Mouse (Mus musculus) liver, embryonic 12.5 days (tissue): ENCODE data around the gene Itpripl1. TPM values are rescaled to one million over a fixed set of nuclear protein-coding genes. Genes with fewer than 3 reads are reported as not detected.
"Not testable (repeated sequence)": the region's sequence is repeated elsewhere in the genome, so short reads cannot be mapped to it uniquely, and the experiment has no call there.

ENCODE experiments used
- ATAC-seq: fragments of 200-750 bp; cut with Nextera tagmentation; 2 replicates; pipeline ENCODE4 v1.8.0; 2017; ENCODE audit warnings: moderate number of reproducible peaks, mild to moderate bottlenecking, moderate library complexity
- H3K27ac ChIP-seq: fragments of 300-500 bp; sonication (generic); 2 replicates; pipeline ENCODE4 v1.5.1; 2016; ENCODE audit warnings: mild to moderate bottlenecking
- H3K27me3 ChIP-seq: fragments of 300-500 bp; sonication (generic); replicated peaks from 2 replicates; pipeline ENCODE4 v1.6.1; 2016; ENCODE audit warnings: mild to moderate bottlenecking, moderate library complexity
- H3K36me3 ChIP-seq: fragments of 300-500 bp; sonication (generic); 2 replicates; pipeline ENCODE4 v1.6.1; 2016; ENCODE audit warnings: mild to moderate bottlenecking, moderate library complexity
- H3K4me1 ChIP-seq: fragments of 300-500 bp; sonication (generic); 2 replicates; pipeline ENCODE4 v1.6.1; 2016
- H3K4me2 ChIP-seq: fragments of 300-500 bp; sonication (generic); 2 replicates; pipeline ENCODE4 v1.6.1; 2016; ENCODE audit warnings: mild to moderate bottlenecking, moderate library complexity
- H3K4me3 ChIP-seq: fragments of 300-500 bp; sonication (generic); 2 replicates; pipeline ENCODE4 v1.5.1; 2016; ENCODE audit warnings: mild to moderate bottlenecking, moderate library complexity
- H3K9ac ChIP-seq: fragments of 300-500 bp; sonication (generic); 2 replicates; pipeline ENCODE4 v1.6.1; 2016; ENCODE audit warnings: mild to moderate bottlenecking, moderate library complexity
- H3K9me3 ChIP-seq: fragments of 300-500 bp; sonication (generic); replicated peaks from 2 replicates; pipeline ENCODE4 v1.6.1; 2016; ENCODE audit warnings: mild to moderate bottlenecking, moderate library complexity
- WGBS: fragments of 180-500 bp; shearing (Covaris S2); methylation state at CpG from one replicate; pipeline ENCODE4 v1.1.7; 2016; ENCODE audit not compliant: insufficient replicate concordance; 5-methylcytosine and 5-hydroxymethylcytosine counted together
- polyA plus RNA-seq: library from polyadenylated mRNA; unstranded; fragments of >200 nt; fragmentation: Nextera tagmentation; extraction: Ambion mirVana; gene quantifications from 2 replicates; pipeline ENCODE4 v1.2.1, GENCODE M21; 2016

Gene Itpripl1
- polyA plus RNA-seq, 1 experiment from 2014 or later, result 30.1 TPM

GRCm38 (mm10) chr2:127138449-127138848, 4.8 kb downstream of the Itpripl1 start:
- peaks cover 42% of the 10 kb centered on the region for H3K36me3 ChIP-seq
- no peak overlapping the region for H3K4me3 ChIP-seq
- no peak for ATAC-seq
- H3K27ac ChIP-seq, result no peak overlapping the region
- H3K4me1 ChIP-seq, result peaks cover 69% of the 10 kb centered on the region
- WGBS, result 87% methylated on average over 4 of the region's 4 CpGs
- H3K9me3 ChIP-seq, result no peaks in the 10 kb centered on the region
- no peak overlapping the region for H3K9ac ChIP-seq
- no peak overlapping the region for H3K4me2 ChIP-seq
- H3K27me3 ChIP-seq, result no peaks in the 10 kb centered on the region

- H3K4me3 ChIP-seq, result no peak overlapping the region
- H3K4me2 ChIP-seq, result no peak overlapping the region
- no peaks in the 10 kb centered on the region for H3K9me3 ChIP-seq
- no peak overlapping the region for H3K9ac ChIP-seq
- ATAC-seq, result no peak
- H3K36me3 ChIP-seq, result peaks cover 42% of the 10 kb centered on the region
- 79% methylated on average over 10 of the region's 10 CpGs for WGBS
- H3K27me3 ChIP-seq, result no peaks in the 10 kb centered on the region
- H3K4me1 ChIP-seq, result peaks cover 69% of the 10 kb centered on the region
- no peak overlapping the region for H3K27ac ChIP-seq
Measured at GRCm38 (mm10) chr2:127137838-127138420, 5.3 kb downstream of the Itpripl1 start.

GRCm38 (mm10) chr2:127136979-127137378, 6.3 kb downstream of the Itpripl1 start:
- Histone ChIP-seq H3K9me3 (no peaks in the 10 kb centered on the region), H3K27me3 (no peaks in the 10 kb centered on the region), H3K4me2 (no peak overlapping the region), H3K36me3 (peaks cover 42% of the 10 kb centered on the region), H3K4me3 (no peak overlapping the region), H3K9ac (no peak overlapping the region), H3K27ac (peak overlapping the region; percentile 22; the same call in 1 of the 2 replicates), H3K4me1 (peaks cover 69% of the 10 kb centered on the region)
- WGBS, result 23% methylated on average over 5 of the region's 5 CpGs
- ATAC-seq, result no peak

GRCm38 (mm10) chr2:127135255-127135654, 8.0 kb downstream of the Itpripl1 start:
- 30% methylated on average over 3 of the region's 3 CpGs for WGBS
- H3K9ac ChIP-seq, H3K9me3 ChIP-seq, ATAC-seq, H3K4me3 ChIP-seq, H3K27ac ChIP-seq, H3K27me3 ChIP-seq, H3K4me2 ChIP-seq: not testable (repeated sequence)
- H3K4me1 ChIP-seq, result peaks cover 68% of the 10 kb centered on the region
- H3K36me3 ChIP-seq, result peaks cover 32% of the 10 kb centered on the region

- Histone ChIP-seq H3K27ac (peak within 1 kb of the TSS; percentile 97), H3K4me3 (peak within 1 kb of the TSS; percentile 89), H3K9ac (peak within 1 kb of the TSS; percentile 88), H3K4me1 (peaks cover 78% of the 10 kb centered on the region), H3K9me3 (no peaks in the 10 kb centered on the region), H3K27me3 (no peaks in the 10 kb centered on the region), H3K36me3 (peaks cover 32% of the 10 kb centered on the region), H3K4me2 (peak within 1 kb of the TSS; percentile 78)
- WGBS, result 1% methylated on average over 57 of the region's 57 CpGs
- ATAC-seq, result peak; percentile 93
Measured at GRCm38 (mm10) chr2:127133621-127134461, 9.4 kb downstream of the Itpripl1 start, which contains the start of gene Ncaph. Gene Ncaph, minus strand, starts transcription at chr2:127133954.

GRCm38 (mm10) chr2:127131353-127131752, 11.9 kb downstream of the Itpripl1 start:
- Histone ChIP-seq H3K9ac (peak overlapping the region; percentile 88; the same call in 1 of the 2 replicates), H3K27me3 (no peaks in the 10 kb centered on the region), H3K4me2 (peak overlapping the region; percentile 78), H3K4me1 (peaks cover 56% of the 10 kb centered on the region), H3K4me3 (peak overlapping the region; percentile 89; the same call in 1 of the 2 replicates), H3K9me3 (no peaks in the 10 kb centered on the region), H3K27ac (no peak overlapping the region), H3K36me3 (peaks cover 46% of the 10 kb centered on the region)
- 57% methylated on average over 8 of the region's 8 CpGs for WGBS
- no peak for ATAC-seq

- Histone ChIP-seq H3K27ac (no peak overlapping the region), H3K9ac (0 out of 2 replicates have a peak overlapping the region, but pooled peaks have one; percentile 17), H3K9me3 (no peaks in the 10 kb centered on the region), H3K4me3 (no peak overlapping the region), H3K36me3 (peaks cover 70% of the 10 kb centered on the region), H3K4me2 (no peak overlapping the region), H3K4me1 (peaks cover 43% of the 10 kb centered on the region), H3K27me3 (no peaks in the 10 kb centered on the region)
- no peak for ATAC-seq
- 65% methylated on average over 5 of the region's 5 CpGs for WGBS
Measured at GRCm38 (mm10) chr2:127128926-127129325, 14.3 kb downstream of the Itpripl1 start.

- no peak overlapping the region for H3K9ac ChIP-seq
- no peaks in the 10 kb centered on the region for H3K9me3 ChIP-seq
- no peak overlapping the region for H3K4me3 ChIP-seq
- WGBS, result 90% methylated on average over 8 of the region's 8 CpGs
- no peak overlapping the region for H3K4me2 ChIP-seq
- ATAC-seq, result no peak
- H3K36me3 ChIP-seq, result peaks cover 99% of the 10 kb centered on the region
- H3K27me3 ChIP-seq, result no peaks in the 10 kb centered on the region
- H3K27ac ChIP-seq, result no peak overlapping the region
- no peaks in the 10 kb centered on the region for H3K4me1 ChIP-seq
Measured at GRCm38 (mm10) chr2:127121591-127122235, 21.5 kb downstream of the Itpripl1 start.

GRCm38 (mm10) chr2:127108986-127109385, 34.3 kb downstream of the Itpripl1 start:
- no peak overlapping the region for H3K4me2 ChIP-seq
- H3K9me3 ChIP-seq, result no peaks in the 10 kb centered on the region
- no peaks in the 10 kb centered on the region for H3K4me1 ChIP-seq
- no peak overlapping the region for H3K27ac ChIP-seq
- H3K27me3 ChIP-seq, result no peaks in the 10 kb centered on the region
- peaks cover 100% of the 10 kb centered on the region for H3K36me3 ChIP-seq
- no peak overlapping the region for H3K9ac ChIP-seq
- H3K4me3 ChIP-seq, result no peak overlapping the region
- WGBS, result 88% methylated on average over 4 of the region's 4 CpGs
- no peak for ATAC-seq

- WGBS, result 71% methylated on average over 8 of the region's 8 CpGs
- Histone ChIP-seq H3K4me1 (no peaks in the 10 kb centered on the region), H3K9me3 (no peaks in the 10 kb centered on the region), H3K27me3 (no peaks in the 10 kb centered on the region), H3K36me3 (peaks cover 30% of the 10 kb centered on the region), H3K4me2 (no peak overlapping the region), H3K27ac (no peak overlapping the region), H3K4me3 (no peak overlapping the region), H3K9ac (no peak overlapping the region)
- no peak for ATAC-seq
Measured at GRCm38 (mm10) chr2:127092000-127092399, 51.2 kb downstream of the Itpripl1 start.

- not testable (repeated sequence) for H3K4me2 ChIP-seq, H3K4me1 ChIP-seq, H3K27me3 ChIP-seq, H3K9me3 ChIP-seq, H3K9ac ChIP-seq, ATAC-seq, H3K27ac ChIP-seq, H3K4me3 ChIP-seq
- H3K36me3 ChIP-seq, result peaks cover 37% of the 10 kb centered on the region
Measured at GRCm38 (mm10) chr2:127090151-127090550, 53.1 kb downstream of the Itpripl1 start.
